Mouse (Mus musculus): Measurements from ENCODE around the gene Pxk. TPM values are rescaled to one million over a fixed set of nuclear protein-coding genes. Genes with fewer than 3 reads are reported as not detected.

The Pxk gene
- polyA plus RNA-seq, 1 experiment from 2014 or later: 62.0 TPM

DNA sequence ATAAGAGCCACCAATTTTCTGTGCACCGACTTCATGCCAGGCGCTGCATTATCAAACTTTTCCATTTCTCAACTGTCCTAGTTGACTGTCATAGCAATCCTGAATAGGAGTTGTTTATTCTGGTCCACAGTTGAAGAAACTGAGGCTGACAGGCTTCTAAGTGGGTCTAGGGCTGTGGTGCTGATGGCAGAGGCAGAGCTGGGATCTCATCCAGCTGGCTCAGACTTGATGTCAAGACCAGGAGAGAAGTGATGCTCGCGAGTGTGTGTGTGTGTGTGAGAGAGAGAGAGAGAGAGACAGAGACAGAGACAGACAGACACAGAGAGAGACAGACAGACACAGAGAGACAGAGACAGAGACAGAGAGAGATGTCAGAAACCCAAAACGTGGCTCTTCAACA lies 102.8 kb downstream of the Pxk start:
- Histone ChIP-seq H3K9ac (ENCODE audit: low read depth, low read length) (no peak overlapping the region), H3K27ac (ENCODE audit: low read depth, low read length) (no peak overlapping the region), H3K4me2 (replicated peaks; ENCODE audit: low read depth) (no peak overlapping the region), H3K4me3 (ENCODE audit: low read depth, low read length) (no peak overlapping the region), H3K9me3 (ENCODE audit: control insufficient read depth) (no peaks in the 10 kb centered on the region), H3K4me1 (replicated peaks; ENCODE audit: control insufficient read depth, insufficient read depth, low read length) (no peaks in the 10 kb centered on the region), H3K36me3 (ENCODE audit: control insufficient read depth, insufficient read depth) (no peaks in the 10 kb centered on the region), H3K27me3 (replicated peaks; ENCODE audit: control insufficient read depth, insufficient read depth, low read length) (no peaks in the 10 kb centered on the region)
- WGBS: 81% methylated on average over 5 of the region's 5 CpGs
- no peak for ATAC-seq
- no peak for TF ChIP-seq CTCF (IDR thresholded peaks at IDR 0.05; ENCODE audit: low read depth)

DNA sequence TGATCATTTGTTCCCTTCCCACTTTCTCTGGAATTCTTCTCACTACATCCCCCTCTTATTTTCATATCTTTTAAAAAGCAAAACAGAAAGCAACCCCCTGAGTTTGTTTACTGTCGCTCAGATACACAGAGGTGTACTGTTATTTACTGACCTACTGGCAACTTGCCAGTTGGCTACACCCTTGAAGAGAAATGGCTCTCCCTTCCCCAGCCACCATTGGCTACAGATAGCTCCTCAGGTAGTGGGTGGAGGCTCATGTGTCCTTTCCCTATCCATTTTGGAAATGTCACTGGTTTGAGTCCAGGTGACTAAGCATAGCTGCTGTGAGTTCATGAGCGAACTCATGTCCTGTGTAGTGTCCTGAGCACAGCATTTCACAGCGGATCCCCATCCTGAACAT lies 103.7 kb downstream of the Pxk start:
- no peak for ATAC-seq
- no peak for TF ChIP-seq CTCF (IDR thresholded peaks at IDR 0.05; ENCODE audit: low read depth)
- H3K9me3 ChIP-seq (ENCODE audit: control insufficient read depth): no peaks in the 10 kb centered on the region
- no peaks in the 10 kb centered on the region for H3K36me3 ChIP-seq (ENCODE audit: control insufficient read depth, insufficient read depth)
- no peak overlapping the region for H3K9ac ChIP-seq (ENCODE audit: low read depth, low read length)
- H3K4me2 ChIP-seq (replicated peaks; ENCODE audit: low read depth): no peak overlapping the region
- 76% methylated on average over 3 of the region's 3 CpGs for WGBS
- H3K4me1 ChIP-seq (replicated peaks; ENCODE audit: control insufficient read depth, insufficient read depth, low read length): no peaks in the 10 kb centered on the region
- H3K4me3 ChIP-seq (ENCODE audit: low read depth, low read length): no peak overlapping the region
- no peak overlapping the region for H3K27ac ChIP-seq (ENCODE audit: low read depth, low read length)
- no peaks in the 10 kb centered on the region for H3K27me3 ChIP-seq (replicated peaks; ENCODE audit: control insufficient read depth, insufficient read depth, low read length)

- no peak for ATAC-seq
- Histone ChIP-seq H3K27me3 (replicated peaks; ENCODE audit: control insufficient read depth, insufficient read depth, low read length) (no peaks in the 10 kb centered on the region), H3K4me3 (ENCODE audit: low read depth, low read length) (no peak overlapping the region), H3K27ac (ENCODE audit: low read depth, low read length) (no peak overlapping the region), H3K4me1 (replicated peaks; ENCODE audit: control insufficient read depth, insufficient read depth, low read length) (no peaks in the 10 kb centered on the region), H3K9ac (ENCODE audit: low read depth, low read length) (no peak overlapping the region), H3K9me3 (ENCODE audit: control insufficient read depth) (no peaks in the 10 kb centered on the region), H3K36me3 (ENCODE audit: control insufficient read depth, insufficient read depth) (no peaks in the 10 kb centered on the region), H3K4me2 (replicated peaks; ENCODE audit: low read depth) (no peak overlapping the region)
- no peak for TF ChIP-seq CTCF (IDR thresholded peaks at IDR 0.05; ENCODE audit: low read depth)
- WGBS: 67% methylated on average over 9 of the region's 9 CpGs
Observed at GRCm38 (mm10) chr14:8206179-8206910, 108.3 kb downstream of the Pxk start.

GRCm38 (mm10) chr14:8207105-8207504 lies 109.1 kb downstream of the Pxk start:
- Histone ChIP-seq H3K27me3 (replicated peaks; ENCODE audit: control insufficient read depth, insufficient read depth, low read length) (no peaks in the 10 kb centered on the region), H3K27ac (ENCODE audit: low read depth, low read length) (no peak overlapping the region), H3K4me2 (replicated peaks; ENCODE audit: low read depth) (no peak overlapping the region), H3K4me1 (replicated peaks; ENCODE audit: control insufficient read depth, insufficient read depth, low read length) (no peaks in the 10 kb centered on the region), H3K9me3 (ENCODE audit: control insufficient read depth) (no peaks in the 10 kb centered on the region), H3K9ac (ENCODE audit: low read depth, low read length) (no peak overlapping the region), H3K4me3 (ENCODE audit: low read depth, low read length) (no peak overlapping the region), H3K36me3 (ENCODE audit: control insufficient read depth, insufficient read depth) (no peaks in the 10 kb centered on the region)
- TF ChIP-seq CTCF (IDR thresholded peaks at IDR 0.05; ENCODE audit: low read depth): no peak
- ATAC-seq: no peak
- WGBS: 39% methylated on average over 5 of the region's 5 CpGs

DNA sequence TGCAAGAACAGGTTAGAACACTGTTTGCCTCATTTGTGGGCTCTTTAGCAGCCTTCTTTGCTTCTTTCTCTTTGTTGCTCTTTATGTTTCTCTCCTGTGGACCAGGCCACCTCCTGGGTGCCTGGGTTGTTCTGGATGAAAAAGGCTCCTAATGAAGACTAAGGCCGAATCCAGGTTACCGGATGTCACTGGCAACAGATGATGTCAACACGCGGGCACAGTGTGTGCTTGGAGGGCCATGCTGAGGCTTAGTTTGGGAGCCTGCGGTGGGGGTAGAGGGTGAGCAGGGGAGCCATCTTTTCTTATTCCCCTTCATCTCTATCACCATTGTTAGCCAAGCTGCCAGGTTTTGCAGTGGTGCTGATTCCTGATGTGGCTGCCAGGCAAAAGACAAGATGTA lies 109.5 kb downstream of the Pxk start:
- no peaks in the 10 kb centered on the region for H3K36me3 ChIP-seq (ENCODE audit: control insufficient read depth, insufficient read depth)
- no peak for TF ChIP-seq CTCF (IDR thresholded peaks at IDR 0.05; ENCODE audit: low read depth)
- H3K9ac ChIP-seq (ENCODE audit: low read depth, low read length): no peak overlapping the region
- no peak for ATAC-seq
- no peak overlapping the region for H3K4me3 ChIP-seq (ENCODE audit: low read depth, low read length)
- no peaks in the 10 kb centered on the region for H3K9me3 ChIP-seq (ENCODE audit: control insufficient read depth)
- 84% methylated on average over 5 of the region's 5 CpGs for WGBS
- no peaks in the 10 kb centered on the region for H3K27me3 ChIP-seq (replicated peaks; ENCODE audit: control insufficient read depth, insufficient read depth, low read length)
- H3K4me1 ChIP-seq (replicated peaks; ENCODE audit: control insufficient read depth, insufficient read depth, low read length): no peaks in the 10 kb centered on the region
- H3K27ac ChIP-seq (ENCODE audit: low read depth, low read length): no peak overlapping the region
- no peak overlapping the region for H3K4me2 ChIP-seq (replicated peaks; ENCODE audit: low read depth)

DNA sequence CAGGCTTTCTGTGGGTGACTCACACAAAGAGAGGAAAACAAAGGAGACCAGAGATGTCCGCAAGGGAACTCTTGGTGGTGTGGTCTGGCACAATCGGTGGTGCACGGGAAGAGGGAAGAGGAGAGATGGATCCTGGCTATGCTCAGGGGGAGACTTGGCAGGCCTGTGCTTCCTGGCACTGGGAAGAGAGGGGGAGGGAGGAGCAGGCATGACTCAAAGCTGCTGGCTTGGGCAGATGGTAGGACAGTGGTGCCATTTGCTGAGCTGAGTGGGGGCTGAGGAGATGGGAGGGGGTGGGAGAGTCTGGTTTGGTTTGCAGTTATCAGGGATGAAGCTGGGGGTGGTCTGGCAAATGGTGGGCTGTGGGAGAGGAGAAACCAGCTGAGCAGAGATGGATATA lies 110.9 kb downstream of the Pxk start:
- no peak for ATAC-seq
- Histone ChIP-seq H3K36me3 (ENCODE audit: control insufficient read depth, insufficient read depth) (no peaks in the 10 kb centered on the region), H3K9ac (ENCODE audit: low read depth, low read length) (no peak overlapping the region), H3K9me3 (ENCODE audit: control insufficient read depth) (no peaks in the 10 kb centered on the region), H3K4me2 (replicated peaks; ENCODE audit: low read depth) (no peak overlapping the region), H3K27me3 (replicated peaks; ENCODE audit: control insufficient read depth, insufficient read depth, low read length) (no peaks in the 10 kb centered on the region), H3K27ac (ENCODE audit: low read depth, low read length) (no peak overlapping the region), H3K4me3 (ENCODE audit: low read depth, low read length) (no peak overlapping the region), H3K4me1 (replicated peaks; ENCODE audit: control insufficient read depth, insufficient read depth, low read length) (no peaks in the 10 kb centered on the region)
- WGBS: 74% methylated on average over 3 of the region's 3 CpGs
- TF ChIP-seq CTCF (IDR thresholded peaks at IDR 0.05; ENCODE audit: low read depth): no peak

Measured in intestine, postnatal 0 days (tissue).